Mouse (Mus musculus) stomach, postnatal 0 days (tissue): Measurements from ENCODE around the gene BC017158.

Experiments
- CTCF ChIP-seq: IDR thresholded peaks from 2 replicates; pipeline ENCODE4 v1.5.1; 2016; ENCODE audit warnings: antibody characterized with exemption, low read depth, mild to moderate bottlenecking, moderate library complexity
- EP300 ChIP-seq: optimal IDR thresholded peaks from 2 replicates; pipeline ENCODE3; 2016; ENCODE audit warnings: antibody characterized with exemption

GRCm38 (mm10) chr7:128317011-128317410, 19.0 kb upstream of the BC017158 start:
- no peak for TF ChIP-seq CTCF
- TF ChIP-seq EP300: no peak
